Mouse (Mus musculus) forebrain, embryonic 15.5 days (tissue): ENCODE measurements at regions not wholly inside any gene's neighbourhood (a gene's known extent, or its start where the extent isn't known, plus 50 kb on each side); places are given as distances from the start of the nearest gene placed in this dataset.
"Not testable (repeated sequence)": the region's sequence is repeated elsewhere in the genome, so short reads cannot be mapped to it uniquely, and the experiment has no call there.

ENCODE experiments used
- ATAC-seq: fragments of 200-750 bp; cut with Nextera tagmentation; replicated peaks from 2 replicates; pipeline ENCODE4 v1.8.0; 2017; ENCODE audit warnings: mild to moderate bottlenecking, moderate TSS enrichment, moderate library complexity
- H3K27ac ChIP-seq: fragments of 300-500 bp; sonication (generic); replicated peaks from 2 replicates; pipeline ENCODE4 v1.5.1; 2015; ENCODE audit warnings: mild to moderate bottlenecking, inconsistent platforms
- H3K27me3 ChIP-seq: fragments of 300-500 bp; sonication (generic); 2 replicates; pipeline ENCODE4 v1.6.1; 2015; ENCODE audit warnings: inconsistent platforms
- H3K36me3 ChIP-seq: fragments of 300-500 bp; sonication (generic); 2 replicates; pipeline ENCODE4 v1.6.1; 2015; ENCODE audit warnings: mild to moderate bottlenecking, inconsistent platforms
- H3K4me1 ChIP-seq: fragments of 300-500 bp; sonication (generic); 2 replicates; pipeline ENCODE4 v1.6.1; 2015; ENCODE audit warnings: inconsistent platforms
- H3K4me2 ChIP-seq: fragments of 300-500 bp; sonication (generic); replicated peaks from 2 replicates; pipeline ENCODE4 v1.6.1; 2015; ENCODE audit warnings: mild to moderate bottlenecking, inconsistent platforms
- H3K4me3 ChIP-seq: fragments of 300-500 bp; sonication (generic); 2 replicates; pipeline ENCODE4 v1.5.1; 2015; ENCODE audit warnings: mild to moderate bottlenecking, inconsistent platforms
- H3K9ac ChIP-seq: fragments of 300-500 bp; sonication (generic); replicated peaks from 2 replicates; pipeline ENCODE4 v1.6.1; 2015; ENCODE audit warnings: mild to moderate bottlenecking, inconsistent platforms
- H3K9me3 ChIP-seq: fragments of 300-500 bp; sonication (generic); 2 replicates; pipeline ENCODE4 v1.6.1; 2016; ENCODE audit warnings: inconsistent platforms
- WGBS: fragments of 180-500 bp; shearing (Covaris S2); methylation state at CpG from one replicate; pipeline ENCODE4 v1.1.7; 2015; ENCODE audit warnings: mixed read lengths; 5-methylcytosine and 5-hydroxymethylcytosine counted together

- Histone ChIP-seq H3K27ac (no peak overlapping the region), H3K4me1 (no peaks in the 10 kb centered on the region)
- no peak for ATAC-seq
These were observed 70.8 kb upstream of the Akap13 start for GRCm38 (mm10) chr7:75384506-75384911.

GRCm38 (mm10) chr7:75387033-75387432 is 68.3 kb upstream of the Akap13 start:
- H3K4me2 ChIP-seq = no peak overlapping the region
- H3K27me3 ChIP-seq = no peaks in the 10 kb centered on the region
- H3K36me3 ChIP-seq = no peaks in the 10 kb centered on the region
- no peak overlapping the region for H3K27ac ChIP-seq
- H3K9me3 ChIP-seq = no peaks in the 10 kb centered on the region
- ATAC-seq = no peak
- H3K4me3 ChIP-seq = no peak overlapping the region
- H3K9ac ChIP-seq = no peak overlapping the region
- H3K4me1 ChIP-seq = no peaks in the 10 kb centered on the region
- 91% methylated on average over 1 of the region's 1 CpGs for WGBS

More at GRCm38 (mm10) chr7:75384506-75384911, 70.8 kb upstream of the Akap13 start:
- Histone ChIP-seq H3K4me2 (no peak overlapping the region), H3K9me3 (no peaks in the 10 kb centered on the region), H3K36me3 (no peaks in the 10 kb centered on the region), H3K9ac (no peak overlapping the region), H3K4me3 (no peak overlapping the region), H3K27me3 (no peaks in the 10 kb centered on the region)
- 33% methylated on average over 8 of the region's 8 CpGs for WGBS

DNA sequence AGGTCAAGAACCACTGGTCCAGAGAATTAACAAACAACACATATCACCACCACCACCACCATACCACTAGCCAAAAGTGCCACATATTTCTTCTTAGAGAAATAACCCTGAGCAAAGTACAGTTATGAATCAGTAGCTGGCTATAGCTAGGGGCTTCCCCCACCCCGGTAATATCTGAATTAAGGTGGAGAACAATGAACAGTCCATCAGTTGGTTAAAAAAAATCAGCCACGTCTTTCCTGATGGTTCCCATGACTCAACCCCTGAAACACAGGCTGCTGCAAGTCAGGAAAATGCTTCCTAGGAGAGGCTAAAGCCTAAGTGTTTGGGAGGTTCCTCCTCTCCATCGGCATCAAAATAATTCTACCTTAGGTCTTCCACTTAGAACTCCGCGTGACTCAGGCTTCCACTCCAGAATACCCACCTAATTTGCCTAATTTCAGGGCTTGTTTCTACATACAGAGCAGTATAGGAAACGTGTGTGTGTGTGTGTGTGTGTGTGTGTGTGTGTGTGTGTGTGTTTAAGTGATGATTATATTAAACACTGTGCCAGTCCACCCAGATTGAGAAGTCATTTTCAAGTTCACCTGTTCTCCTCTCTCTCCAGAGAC is 67.4 kb upstream of the Akap13 start:
- ATAC-seq = no peak

DNA sequence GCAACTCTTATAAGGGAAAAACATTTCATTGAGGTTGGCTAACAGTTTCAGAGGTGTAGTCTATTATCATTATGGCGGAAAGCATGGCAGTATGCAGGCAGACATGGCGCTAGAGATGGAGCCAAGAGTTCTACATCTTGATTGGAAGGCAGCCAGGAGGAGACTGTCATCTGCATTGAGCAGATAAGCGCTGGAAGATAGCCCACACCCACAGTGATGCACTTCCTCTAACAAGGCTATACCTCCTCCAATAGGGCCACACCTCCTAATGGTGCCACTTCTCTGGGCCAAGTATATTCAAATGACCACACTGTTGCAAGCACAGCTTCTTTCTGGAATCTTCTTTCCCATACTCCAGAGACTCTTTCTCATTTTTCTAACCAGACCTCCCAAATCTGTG is 65.2 kb upstream of the Akap13 start:
- 79% methylated on average over 3 of the region's 3 CpGs for WGBS
- H3K27ac ChIP-seq = no peak overlapping the region
- H3K4me1 ChIP-seq = no peaks in the 10 kb centered on the region
- no peaks in the 10 kb centered on the region for H3K27me3 ChIP-seq
- no peak overlapping the region for H3K4me2 ChIP-seq
- no peak overlapping the region for H3K9ac ChIP-seq
- no peak overlapping the region for H3K4me3 ChIP-seq
- no peak for ATAC-seq
- H3K36me3 ChIP-seq = no peaks in the 10 kb centered on the region
- no peaks in the 10 kb centered on the region for H3K9me3 ChIP-seq

More for the DNA sequence above, 67.4 kb upstream of the Akap13 start:
- no peak overlapping the region for H3K4me3 ChIP-seq
- H3K27ac ChIP-seq = no peak overlapping the region
- no peaks in the 10 kb centered on the region for H3K9me3 ChIP-seq
- no peak overlapping the region for H3K4me2 ChIP-seq
- H3K4me1 ChIP-seq = no peaks in the 10 kb centered on the region
- 83% methylated on average over 6 of the region's 6 CpGs for WGBS
- no peaks in the 10 kb centered on the region for H3K36me3 ChIP-seq
- no peaks in the 10 kb centered on the region for H3K27me3 ChIP-seq
- H3K9ac ChIP-seq = no peak overlapping the region

- H3K9ac ChIP-seq = no peak overlapping the region
- no peak overlapping the region for H3K4me2 ChIP-seq
- WGBS = 92% methylated on average over 3 of the region's 3 CpGs
- no peaks in the 10 kb centered on the region for H3K27me3 ChIP-seq
- H3K27ac ChIP-seq = no peak overlapping the region
- ATAC-seq = no peak
- no peaks in the 10 kb centered on the region for H3K4me1 ChIP-seq
- no peak overlapping the region for H3K4me3 ChIP-seq
- H3K36me3 ChIP-seq = no peaks in the 10 kb centered on the region
- H3K9me3 ChIP-seq = no peaks in the 10 kb centered on the region
These were observed 62.6 kb upstream of the Akap13 start for GRCm38 (mm10) chr7:75392783-75393182.

DNA sequence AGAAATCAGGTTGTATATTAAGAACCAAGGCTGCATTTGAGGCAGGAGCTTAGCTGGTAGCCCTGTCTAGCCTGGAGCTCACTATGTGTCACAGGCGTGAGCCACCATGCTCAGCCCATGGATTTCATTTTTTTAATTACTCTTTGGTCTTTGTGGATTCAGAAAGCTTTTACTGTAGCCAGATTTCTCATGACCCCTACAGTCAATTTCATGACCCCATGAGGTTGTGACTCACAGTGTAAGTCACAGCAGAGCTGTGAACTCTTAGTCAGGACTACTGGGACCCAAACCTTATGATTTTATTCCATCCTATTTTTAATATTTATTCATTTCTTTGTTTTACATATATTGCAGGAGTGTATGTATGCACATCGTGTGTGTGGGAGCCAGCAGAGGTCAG is 61.9 kb upstream of the Akap13 start:
- Histone ChIP-seq H3K27me3 (no peaks in the 10 kb centered on the region), H3K27ac (no peak overlapping the region), H3K4me2 (no peak overlapping the region), H3K4me3 (no peak overlapping the region), H3K9ac (no peak overlapping the region), H3K36me3 (no peaks in the 10 kb centered on the region), H3K9me3 (no peaks in the 10 kb centered on the region), H3K4me1 (no peaks in the 10 kb centered on the region)
- 93% methylated on average over 2 of the region's 2 CpGs for WGBS
- ATAC-seq = no peak

DNA sequence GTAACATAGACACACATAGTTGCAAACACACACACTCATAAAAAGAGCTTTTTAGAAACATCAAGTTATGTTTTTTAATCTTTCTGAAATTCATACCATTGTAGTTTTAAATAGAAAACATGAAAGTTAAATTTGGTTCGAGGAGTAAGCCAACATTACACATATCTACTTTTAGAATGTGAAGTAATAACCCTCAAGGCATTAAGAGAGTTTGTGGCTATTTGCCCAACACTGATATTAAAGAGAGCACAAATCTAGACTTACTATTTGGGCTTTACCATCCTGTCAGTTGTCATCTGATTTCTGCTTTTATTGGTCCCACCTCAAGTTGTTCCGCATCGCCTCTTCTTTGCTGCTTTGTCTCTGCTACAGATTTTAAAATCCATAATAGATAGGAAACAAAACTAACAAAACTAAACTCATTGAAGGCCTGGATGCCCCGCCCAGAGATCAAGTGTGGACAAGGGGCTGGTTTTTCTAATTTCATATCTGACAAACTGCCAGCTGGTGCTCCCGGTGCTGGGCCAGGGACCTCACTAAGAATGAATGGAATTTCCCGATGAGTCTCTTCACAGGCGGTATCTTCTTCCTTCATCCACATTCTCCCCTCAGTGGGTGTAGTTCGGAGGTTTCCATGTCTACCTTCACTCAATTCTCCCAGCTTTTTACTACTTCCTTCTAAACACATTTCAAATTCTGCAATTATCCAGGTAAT is 60.3 kb upstream of the Akap13 start:
- Histone ChIP-seq H3K27ac (no peak overlapping the region), H3K4me1 (no peaks in the 10 kb centered on the region), H3K9me3 (no peaks in the 10 kb centered on the region), H3K27me3 (no peaks in the 10 kb centered on the region), H3K9ac (no peak overlapping the region), H3K36me3 (no peaks in the 10 kb centered on the region), H3K4me2 (no peak overlapping the region), H3K4me3 (no peak overlapping the region)
- WGBS = 82% methylated on average over 8 of the region's 8 CpGs
- ATAC-seq = no peak

GRCm38 (mm10) chr7:75397559-75397958 is 57.8 kb upstream of the Akap13 start:
- no peaks in the 10 kb centered on the region for H3K9me3 ChIP-seq
- H3K4me2 ChIP-seq = no peak overlapping the region
- 12% methylated on average over 7 of the region's 7 CpGs for WGBS
- H3K4me1 ChIP-seq = no peaks in the 10 kb centered on the region
- no peak for ATAC-seq
- no peak overlapping the region for H3K4me3 ChIP-seq
- H3K27ac ChIP-seq = no peak overlapping the region
- no peak overlapping the region for H3K9ac ChIP-seq
- H3K36me3 ChIP-seq = no peaks in the 10 kb centered on the region
- no peaks in the 10 kb centered on the region for H3K27me3 ChIP-seq

- not testable (repeated sequence) for H3K27ac ChIP-seq, H3K9me3 ChIP-seq, H3K4me1 ChIP-seq, H3K9ac ChIP-seq, H3K36me3 ChIP-seq, H3K4me3 ChIP-seq, H3K27me3 ChIP-seq, H3K4me2 ChIP-seq, ATAC-seq
- WGBS = 78% methylated on average over 2 of the region's 2 CpGs
These were observed 56.9 kb upstream of the Akap13 start for GRCm38 (mm10) chr7:75398480-75398879.

DNA sequence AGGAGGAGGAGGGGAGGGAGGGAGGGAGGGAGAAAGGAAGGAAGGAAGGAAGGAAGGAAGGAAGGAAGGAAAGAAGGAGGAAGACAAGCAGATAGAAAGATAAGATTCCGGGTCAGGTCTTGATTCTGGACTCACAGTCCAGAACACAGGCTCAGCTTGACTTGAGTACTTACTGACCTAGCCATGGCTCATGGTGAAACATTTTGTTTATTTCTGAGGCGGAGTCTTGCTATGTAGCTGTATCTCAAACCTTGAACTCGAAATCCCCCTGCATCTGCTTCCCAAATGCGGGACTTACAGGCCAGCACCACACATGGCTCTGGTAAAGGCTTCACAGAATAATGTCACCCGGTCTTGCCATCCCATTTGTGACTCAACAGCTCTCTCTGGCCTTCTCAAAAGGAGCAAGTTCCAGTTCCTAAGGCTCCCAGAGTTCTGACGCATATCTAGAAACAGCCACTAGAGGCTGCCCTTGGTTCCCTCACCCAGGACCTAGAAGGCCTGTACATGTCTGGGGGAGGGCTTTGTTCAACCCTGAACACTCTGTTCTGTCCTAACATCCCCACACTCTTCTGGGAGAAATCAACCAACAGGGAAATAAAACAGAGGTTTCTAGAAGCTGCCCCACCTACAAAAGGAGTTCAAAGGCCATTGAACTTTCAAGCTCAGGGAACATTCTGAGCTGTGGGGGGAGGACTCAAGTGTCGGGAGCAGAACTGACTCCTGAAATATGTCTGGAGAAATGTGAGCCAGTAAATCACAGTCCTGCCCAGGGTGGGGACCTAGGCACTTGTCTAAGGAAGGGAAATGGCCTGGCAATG is 56.2 kb upstream of the Akap13 start:
- no peaks in the 10 kb centered on the region for H3K9me3 ChIP-seq
- H3K9ac ChIP-seq = no peak overlapping the region
- H3K4me2 ChIP-seq = no peak overlapping the region
- 55% methylated on average over 7 of the region's 7 CpGs for WGBS
- H3K27me3 ChIP-seq = no peaks in the 10 kb centered on the region
- H3K27ac ChIP-seq = no peak overlapping the region
- no peak overlapping the region for H3K4me3 ChIP-seq
- ATAC-seq = no peak; the same call in 1 of the 2 replicates
- H3K36me3 ChIP-seq = no peaks in the 10 kb centered on the region
- no peaks in the 10 kb centered on the region for H3K4me1 ChIP-seq

- Histone ChIP-seq H3K27me3 (no peaks in the 10 kb centered on the region), H3K9me3 (no peaks in the 10 kb centered on the region), H3K4me1 (no peaks in the 10 kb centered on the region), H3K36me3 (no peaks in the 10 kb centered on the region), H3K9ac (no peak overlapping the region), H3K4me2 (no peak overlapping the region), H3K4me3 (no peak overlapping the region), H3K27ac (no peak overlapping the region)
- 23% methylated on average over 2 of the region's 2 CpGs for WGBS
- no peak for ATAC-seq
These were observed 54.9 kb upstream of the Akap13 start for GRCm38 (mm10) chr7:75400471-75400870.

DNA sequence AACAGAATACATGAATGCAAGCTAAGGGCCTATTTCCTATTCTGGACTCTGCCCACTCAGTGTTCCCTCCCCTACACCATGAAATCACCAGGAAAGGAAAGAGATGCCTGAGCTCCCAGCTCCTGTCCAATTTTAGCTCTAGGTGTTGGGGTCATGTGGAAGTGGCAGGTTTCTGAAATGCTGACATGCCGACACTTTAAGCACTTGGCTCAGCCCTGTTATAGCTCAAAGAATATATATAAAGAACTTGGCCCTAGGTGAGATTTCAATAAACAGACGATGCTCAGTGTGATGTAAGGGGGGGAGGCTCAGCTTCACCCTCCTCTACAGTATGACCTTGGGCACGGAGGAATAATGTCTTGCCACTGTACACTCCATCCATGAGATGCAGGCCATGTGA is 50.4 kb upstream of the Akap13 start:
- Histone ChIP-seq H3K9me3 (no peaks in the 10 kb centered on the region), H3K9ac (no peak overlapping the region), H3K36me3 (no peaks in the 10 kb centered on the region), H3K4me3 (no peak overlapping the region), H3K4me1 (no peaks in the 10 kb centered on the region), H3K4me2 (no peak overlapping the region), H3K27ac (no peak overlapping the region), H3K27me3 (no peaks in the 10 kb centered on the region)
- no peak for ATAC-seq
- 87% methylated on average over 3 of the region's 3 CpGs for WGBS
